Mouse (Mus musculus) liver, embryonic 14.5 days (tissue): Measurements from ENCODE around the gene Fam124b. TPM values are rescaled to one million over a fixed set of nuclear protein-coding genes. Genes with fewer than 3 reads are reported as not detected.
A peak's percentile ranks its signal among the peaks of the same experiment; 100 is the strongest.

Source experiments
- ATAC-seq: fragments of 200-750 bp; cut with Nextera tagmentation; 2 replicates; pipeline ENCODE4 v1.8.0; 2017; ENCODE audit warnings: moderate number of reproducible peaks, mild to moderate bottlenecking, moderate library complexity; ENCODE audit not compliant: insufficient read depth
- DNase-seq, 3 experiments: peaks; one replicate each; pipeline ENCODE4 v3.0.0-alpha.2; 2012 to 2013; ENCODE audit warnings: low read depth in 3 of 3, low spot score in 3 of 3
- H3K27ac ChIP-seq: fragments of 300-500 bp; sonication (generic); 2 replicates; pipeline ENCODE4 v1.5.1; 2014; ENCODE audit warnings: moderate library complexity, mild to moderate bottlenecking, control low read depth, inconsistent platforms
- H3K27me3 ChIP-seq: fragments of 300-500 bp; sonication (generic); 2 replicates; pipeline ENCODE4 v1.6.1; 2014; ENCODE audit warnings: mild to moderate bottlenecking, low read length, moderate library complexity; ENCODE audit not compliant: control insufficient read depth, insufficient read depth
- H3K36me3 ChIP-seq: fragments of 300-500 bp; sonication (generic); replicated peaks from 2 replicates; pipeline ENCODE4 v1.6.1; 2014; ENCODE audit warnings: low read depth; ENCODE audit not compliant: control insufficient read depth, insufficient read depth
- H3K4me1 ChIP-seq, 2 experiments: fragments of 200-500 bp in 1 of 2; fragments of 300-500 bp in 1 of 2; sonication (generic) in 1 of 2; replicated peaks; 2 replicates each; pipeline ENCODE4 v1.6.1; 2012 to 2014; ENCODE audit warnings: antibody characterized with exemption in 1 of 2, inconsistent platforms in 1 of 2, low read length in 1 of 2; ENCODE audit not compliant: control insufficient read depth in 2 of 2, insufficient read depth in 2 of 2
- H3K4me2 ChIP-seq: fragments of 300-500 bp; sonication (generic); 2 replicates; pipeline ENCODE4 v1.6.1; 2014; ENCODE audit warnings: low read depth, mild to moderate bottlenecking, control low read depth, moderate library complexity
- H3K4me3 ChIP-seq, 2 experiments: fragments of 200-500 bp in 1 of 2; fragments of 300-500 bp in 1 of 2; sonication (generic) in 1 of 2; 2 replicates each; pipeline ENCODE4 v1.5.1; 2012 to 2014; ENCODE audit warnings: low read depth in 2 of 2, low read length in 2 of 2, mild to moderate bottlenecking in 2 of 2, control low read depth in 1 of 2, inconsistent platforms in 1 of 2, moderate library complexity in 1 of 2; ENCODE audit not compliant: insufficient read depth in 1 of 2
- H3K9ac ChIP-seq: fragments of 300-500 bp; sonication (generic); replicated peaks from 2 replicates; pipeline ENCODE4 v1.6.1; 2014; ENCODE audit warnings: mild to moderate bottlenecking, control low read depth, moderate library complexity
- H3K9me3 ChIP-seq: fragments of 300-500 bp; sonication (generic); 2 replicates; pipeline ENCODE4 v1.6.1; 2016; ENCODE audit warnings: low read length, mixed read lengths; ENCODE audit not compliant: control insufficient read depth
- CTCF ChIP-seq: IDR thresholded peaks from 2 replicates; pipeline ENCODE4 v1.5.1; 2016; ENCODE audit warnings: antibody characterized with exemption, low read depth, control low read depth
- EP300 ChIP-seq: IDR thresholded peaks from 2 replicates; pipeline ENCODE4 v1.6.1; 2016; ENCODE audit warnings: antibody characterized with exemption, low read depth
- WGBS: fragments of 180-500 bp; shearing (Covaris S2); extraction: QIAGEN DNeasy Blood & Tissue Kit; methylation state at CpG from one replicate; pipeline ENCODE4 v1.1.7; 2014; ENCODE audit not compliant: insufficient replicate concordance; 5-methylcytosine and 5-hydroxymethylcytosine counted together
- polyA plus RNA-seq, 2 experiments: library from polyadenylated mRNA; depleted of rRNA in 1 of 2; stranded (reverse) in 1 of 2; unstranded in 1 of 2; fragments of >200 nt; fragmentation: Nextera tagmentation in 1 of 2; extraction: Ambion mirVana in 1 of 2; gene quantifications; 2 replicates each; pipeline versions ENCODE4 v1.2.1 to v1.2.3; 2012 to 2014

Gene Fam124b
- polyA plus RNA-seq, 2 experiments = not detected

GRCm38 (mm10) chr1:80247131-80247530 lies 28.9 kb upstream of the Fam124b start:
- no peak overlapping the region for H3K27ac ChIP-seq
- H3K9ac ChIP-seq = no peak overlapping the region
- H3K27me3 ChIP-seq = no peaks in the 10 kb centered on the region
- ATAC-seq (no peak), DNase-seq (no peak)
- TF ChIP-seq CTCF (no peak), EP300 (no peak)
- H3K4me3 ChIP-seq = no peak overlapping the region
- no peaks in the 10 kb centered on the region for H3K36me3 ChIP-seq
- H3K4me2 ChIP-seq = no peak overlapping the region
- no peaks in the 10 kb centered on the region for H3K9me3 ChIP-seq
- H3K4me1 ChIP-seq = no peaks in the 10 kb centered on the region; a peak in 1 of 4 replicates

GRCm38 (mm10) chr1:80244123-80244522 lies 25.9 kb upstream of the Fam124b start:
- no peak overlapping the region for H3K9ac ChIP-seq
- H3K9me3 ChIP-seq = no peaks in the 10 kb centered on the region
- no peak for ATAC-seq
- no peak overlapping the region for H3K4me2 ChIP-seq
- no peaks in the 10 kb centered on the region for H3K27me3 ChIP-seq
- H3K4me3 ChIP-seq = no peak overlapping the region
- H3K27ac ChIP-seq = no peak overlapping the region
- no peaks in the 10 kb centered on the region for H3K36me3 ChIP-seq
- WGBS = 40% methylated on average over 3 of the region's 3 CpGs
- no peak for DNase-seq
- no peaks in the 10 kb centered on the region; a peak in 1 of 4 replicates for H3K4me1 ChIP-seq
- no peak for TF ChIP-seq EP300
- TF ChIP-seq CTCF = peak; percentile 15; the same call in 1 of the 2 replicates

- Histone ChIP-seq H3K4me3 (no peak overlapping the region), H3K36me3 (no peaks in the 10 kb centered on the region), H3K9ac (no peak overlapping the region), H3K4me1 (no peaks in the 10 kb centered on the region; a peak in 1 of 4 replicates), H3K9me3 (no peaks in the 10 kb centered on the region), H3K27ac (no peak overlapping the region), H3K27me3 (no peaks in the 10 kb centered on the region), H3K4me2 (no peak overlapping the region)
- 70% methylated on average over 6 of the region's 6 CpGs for WGBS
- no peak for DNase-seq
- no peak for ATAC-seq
- TF ChIP-seq CTCF (no peak), EP300 (no peak)
These were observed 23.3 kb upstream of the Fam124b start for GRCm38 (mm10) chr1:80241579-80241978.

- no peaks in the 10 kb centered on the region for H3K27me3 ChIP-seq
- H3K4me1 ChIP-seq = no peaks in the 10 kb centered on the region; a peak in 1 of 4 replicates
- TF ChIP-seq EP300 = no peak
- no peak for TF ChIP-seq CTCF
- H3K9ac ChIP-seq = no peak overlapping the region
- no peak overlapping the region for H3K4me3 ChIP-seq
- H3K27ac ChIP-seq = no peak overlapping the region
- ATAC-seq = no peak
- no peak for DNase-seq
- no peaks in the 10 kb centered on the region for H3K36me3 ChIP-seq
- WGBS = 59% methylated on average over 12 of the region's 12 CpGs
- no peak overlapping the region for H3K4me2 ChIP-seq
- no peaks in the 10 kb centered on the region for H3K9me3 ChIP-seq
These were observed 21.9 kb upstream of the Fam124b start for GRCm38 (mm10) chr1:80240017-80240660.

DNA sequence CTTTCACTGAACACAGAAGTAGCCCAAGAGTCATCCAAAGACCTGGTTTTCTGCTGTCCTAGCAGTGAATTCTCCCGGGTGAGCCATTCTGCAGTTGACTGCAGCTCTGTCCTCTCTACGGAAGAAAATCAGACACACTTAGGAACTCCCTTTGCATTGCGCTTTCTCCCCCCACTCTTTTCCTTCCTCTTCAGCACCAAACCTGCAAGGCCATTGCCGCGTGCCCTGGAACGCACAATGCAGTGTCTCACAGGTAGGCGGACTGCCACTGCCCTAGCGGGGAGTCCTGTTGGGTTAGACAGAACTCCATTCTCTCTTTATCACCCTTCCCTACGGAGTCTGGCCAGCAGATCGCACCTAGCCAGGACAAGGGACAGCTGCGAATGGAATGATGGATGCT lies 21.2 kb upstream of the Fam124b start:
- DNase-seq = no peak
- no peaks in the 10 kb centered on the region for H3K27me3 ChIP-seq
- TF ChIP-seq CTCF (no peak), EP300 (no peak)
- H3K4me3 ChIP-seq = no peak overlapping the region
- WGBS = 67% methylated on average over 11 of the region's 11 CpGs
- H3K36me3 ChIP-seq = no peaks in the 10 kb centered on the region
- H3K9me3 ChIP-seq = no peaks in the 10 kb centered on the region
- no peak overlapping the region for H3K4me2 ChIP-seq
- H3K27ac ChIP-seq = no peak overlapping the region
- no peak overlapping the region for H3K9ac ChIP-seq
- no peak for ATAC-seq
- no peaks in the 10 kb centered on the region; a peak in 1 of 4 replicates for H3K4me1 ChIP-seq
